8 mouse cellular contexts compared by ENCODE assay signal in the genomic region with DNA sequence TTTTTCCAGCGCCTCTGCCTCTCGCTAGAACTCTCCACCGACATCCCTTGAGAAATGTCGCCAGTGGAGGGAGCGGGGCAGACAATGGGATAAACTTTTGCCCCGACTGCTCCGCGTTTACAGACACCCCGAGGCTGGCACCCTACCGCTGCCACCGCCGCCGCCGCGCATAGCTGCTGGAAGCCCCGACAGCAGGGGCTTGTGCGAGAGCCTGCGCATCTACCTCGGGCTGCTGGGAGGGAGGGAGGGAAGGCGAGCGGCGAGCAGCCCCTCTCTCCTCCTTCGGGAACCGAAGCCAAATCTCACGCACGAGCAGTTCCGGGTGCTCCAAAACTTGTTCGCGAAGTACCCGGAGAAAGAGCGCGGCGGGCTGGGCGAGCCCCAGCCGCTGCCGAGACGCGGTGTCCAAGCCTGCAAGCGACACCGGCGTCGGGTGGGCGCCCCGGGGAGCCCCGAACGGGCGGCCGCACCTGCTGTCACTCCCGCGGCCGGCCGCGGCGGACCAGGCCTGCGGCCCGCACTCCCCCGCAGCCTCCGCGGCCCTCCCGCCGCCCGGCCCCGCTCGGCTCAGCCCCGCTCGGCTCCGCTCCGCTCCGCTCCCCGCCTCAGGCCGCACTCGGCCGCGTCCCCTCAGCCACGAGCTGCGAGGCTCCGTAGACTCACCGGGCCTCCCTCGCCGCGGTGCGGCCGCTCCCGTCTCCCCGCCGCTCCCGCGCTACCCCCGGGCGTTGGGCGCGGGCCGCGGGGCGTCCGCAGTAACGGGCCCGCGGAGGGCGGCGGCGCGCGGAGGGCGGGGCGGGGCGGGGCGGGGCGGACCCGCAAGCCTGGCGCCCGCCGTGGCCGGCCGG. TPM values are rescaled to one million over a fixed set of nuclear protein-coding genes. Genes with fewer than 3 reads are reported as not detected.
DNase-seq lines count a peak whose midpoint lies in the region; ATAC-seq and TF ChIP-seq lines count a peak whose summit lies in the region.

No protein-coding gene starts in this region.

- H3K9ac ChIP-seq in hindbrain, embryonic 12.5 days = peak overlapping the region; percentile 89
- peak overlapping the region; percentile 82 for H3K9ac ChIP-seq in midbrain, embryonic 14.5 days (replicated peaks; ENCODE audit: low read length)

- under 1% methylated on average over 99 of the region's 115 CpGs for WGBS in forebrain, embryonic 10.5 days
- WGBS in hindbrain, embryonic 12.5 days = under 1% methylated on average over 89 of the region's 115 CpGs
- WGBS in midbrain, embryonic 14.5 days = under 1% methylated on average over 108 of the region's 115 CpGs

- DNase-seq in layer of hippocampus, adult 2 months (ENCODE audit: low spot score in 2 of 2) = no peak
- DNase-seq in layer of hippocampus, adult 9-10 months (ENCODE audit: low spot score) = no peak
- peak; percentile 55 for DNase-seq in forebrain, embryonic 10.5 days (ENCODE audit: extremely low spot score, low spot score)
- DNase-seq in liver = peak; percentile 17
- DNase-seq in midbrain, embryonic 14.5 days = peak; percentile 73

- peaks cover 3% of the 10 kb centered on the region; the same call in 1 of the 2 replicates for H3K4me1 ChIP-seq in bone marrow macrophage, adult 2 months (ENCODE audit: control insufficient read depth, insufficient read depth, low read length)
- peaks cover 33% of the 10 kb centered on the region for H3K4me1 ChIP-seq in forebrain, embryonic 10.5 days
- H3K4me1 ChIP-seq in hindbrain, embryonic 12.5 days = peaks cover 19% of the 10 kb centered on the region
- peaks cover 11% of the 10 kb centered on the region; the same call in 1 of the 2 replicates for H3K4me1 ChIP-seq in midbrain, embryonic 14.5 days (ENCODE audit: control insufficient read depth, insufficient read depth, low read length)
- peaks cover 16% of the 10 kb centered on the region for H3K4me1 ChIP-seq in testis, adult 2 months (ENCODE audit: control insufficient read depth, insufficient read depth, low read length)

- peak overlapping the region; percentile 52; the same call in 1 of the 2 replicates for H3K27ac ChIP-seq in layer of hippocampus, adult 2 months
- H3K27ac ChIP-seq in bone marrow macrophage, adult 2 months (ENCODE audit: insufficient read depth, low read depth, low read length) = peak overlapping the region; percentile 10; the same call in 1 of the 2 replicates
- peak overlapping the region; percentile 93 for H3K27ac ChIP-seq in forebrain, embryonic 10.5 days
- peak overlapping the region; percentile 81 for H3K27ac ChIP-seq in hindbrain, embryonic 12.5 days
- H3K27ac ChIP-seq in midbrain, embryonic 14.5 days (replicated peaks; ENCODE audit: low read depth, low read length) = peak overlapping the region; percentile 82
- H3K27ac ChIP-seq in testis, adult 2 months (ENCODE audit: control insufficient read depth, insufficient read depth, low read depth, low read length) = peak overlapping the region; percentile 88

- no peaks in the 10 kb centered on the region for H3K36me3 ChIP-seq in forebrain, embryonic 10.5 days (replicated peaks)
- no peaks in the 10 kb centered on the region for H3K36me3 ChIP-seq in hindbrain, embryonic 12.5 days
- no peaks in the 10 kb centered on the region for H3K36me3 ChIP-seq in midbrain, embryonic 14.5 days (ENCODE audit: control insufficient read depth, insufficient read depth, low read length)
- peaks cover 2% of the 10 kb centered on the region for H3K36me3 ChIP-seq in testis, adult 2 months (ENCODE audit: control insufficient read depth, insufficient read depth, low read length)

- peak; percentile 79 for ATAC-seq in hindbrain, embryonic 12.5 days (ENCODE audit: low FRiP score)
- ATAC-seq in midbrain, embryonic 14.5 days (ENCODE audit: low FRiP score, low TSS enrichment) = peak; percentile 81

- peaks cover 24% of the 10 kb centered on the region for H3K27me3 ChIP-seq in forebrain, embryonic 10.5 days (ENCODE audit: poor library complexity, severe bottlenecking)
- H3K27me3 ChIP-seq in hindbrain, embryonic 12.5 days = 0 out of 2 replicates have a peak, but pooled peaks cover 2% of the 10 kb centered on the region
- H3K27me3 ChIP-seq in midbrain, embryonic 14.5 days (ENCODE audit: control insufficient read depth, insufficient read depth, low read length) = no peaks in the 10 kb centered on the region
- no peaks in the 10 kb centered on the region for H3K27me3 ChIP-seq in testis, adult 2 months (ENCODE audit: control insufficient read depth, insufficient read depth, low read length)

- H3K4me3 ChIP-seq in layer of hippocampus, adult 2 months = peak overlapping the region; percentile 76
- peak overlapping the region; percentile 78 for H3K4me3 ChIP-seq in bone marrow macrophage, adult 2 months (ENCODE audit: insufficient read depth, low read length)
- H3K4me3 ChIP-seq in forebrain, embryonic 10.5 days = peak overlapping the region; percentile 89
- peak overlapping the region; percentile 88 for H3K4me3 ChIP-seq in hindbrain, embryonic 12.5 days
- peak overlapping the region; percentile 81 for H3K4me3 ChIP-seq in midbrain, embryonic 14.5 days (replicated peaks; ENCODE audit: low read depth, low read length)
- H3K4me3 ChIP-seq in testis, adult 2 months (ENCODE audit: control insufficient read depth, low read depth, low read length) = peak overlapping the region; percentile 98

- peak overlapping the region; percentile 55 for H3K4me2 ChIP-seq in hindbrain, embryonic 12.5 days (replicated peaks)
- peak overlapping the region; percentile 85 for H3K4me2 ChIP-seq in midbrain, embryonic 14.5 days (ENCODE audit: low read length)

- no peak for TF ChIP-seq CTCF in layer of hippocampus, adult 2 months (conservative IDR thresholded peaks at IDR 0.05)
- TF ChIP-seq CTCF in bone marrow macrophage, adult 2 months (IDR thresholded peaks at IDR 0.05; ENCODE audit: low read depth, low read length) = no peak
- TF ChIP-seq CTCF in testis, adult 2 months (IDR thresholded peaks at IDR 0.05; ENCODE audit: control insufficient read depth, insufficient read depth, insufficient replicate concordance, low read depth, low read length) = no peak

- H3K9me3 ChIP-seq in forebrain, embryonic 10.5 days = no peaks in the 10 kb centered on the region
- no peaks in the 10 kb centered on the region for H3K9me3 ChIP-seq in hindbrain, embryonic 12.5 days (replicated peaks)
- no peaks in the 10 kb centered on the region for H3K9me3 ChIP-seq in midbrain, embryonic 14.5 days (ENCODE audit: control insufficient read depth, low read length)

- TF ChIP-seq POLR2A in bone marrow macrophage, adult 2 months (IDR thresholded peaks at IDR 0.05; ENCODE audit: borderline replicate concordance, low read depth, low read length) = no peak
- TF ChIP-seq POLR2A in testis, adult 2 months (IDR thresholded peaks at IDR 0.05; ENCODE audit: control insufficient read depth, low read depth, low read length) = peak; percentile 3; the same call in 1 of the 2 replicates

RNA-seq across cellular contexts. Expression of gene Gkap1, which starts 1.9 kb away (rescaled TPM):
- 10 to 100 TPM; 21.6 to 22.0 TPM for total RNA-seq in layer of hippocampus, adult 2 months (2021)
- polyA plus RNA-seq in bone marrow macrophage, adult 2 months (2012; ENCODE audit: insufficient read depth, insufficient read length, missing spikeins) = 28.5 and 31.5 TPM in 2 replicates
- polyA plus RNA-seq in forebrain, embryonic 10.5 days (2016; fragmentation: Nextera tagmentation; extraction: Ambion mirVana) = 25.2 and 29.1 TPM in 2 replicates
- polyA plus RNA-seq in hindbrain, embryonic 12.5 days (2016; fragmentation: Nextera tagmentation; extraction: Ambion mirVana) = 42.7 and 44.0 TPM in 2 replicates
- 25.2 TPM in 2 replicates for polyA plus RNA-seq in midbrain, embryonic 14.5 days (2014; fragmentation: Nextera tagmentation; extraction: Ambion mirVana)
- polyA plus RNA-seq in testis, adult 2 months (2012; rRNA removed) = 195 and 220 TPM in 2 replicates

RNA-seq across cellular contexts. Expression of gene Ubqln1, which starts 58.2 kb away (rescaled TPM):
- total RNA-seq in layer of hippocampus, adult 2 months (2021) = 100 to 1,000 TPM; 139 to 143 TPM
- polyA plus RNA-seq in bone marrow macrophage, adult 2 months (2012; ENCODE audit: insufficient read depth, insufficient read length, missing spikeins) = 56.9 and 59.9 TPM in 2 replicates
- 123 and 133 TPM in 2 replicates for polyA plus RNA-seq in forebrain, embryonic 10.5 days (2016; fragmentation: Nextera tagmentation; extraction: Ambion mirVana)
- polyA plus RNA-seq in hindbrain, embryonic 12.5 days (2016; fragmentation: Nextera tagmentation; extraction: Ambion mirVana) = 161 and 169 TPM in 2 replicates
- polyA plus RNA-seq in midbrain, embryonic 14.5 days (2014; fragmentation: Nextera tagmentation; extraction: Ambion mirVana) = 100 and 112 TPM in 2 replicates
- 95.2 and 117 TPM in 2 replicates for polyA plus RNA-seq in testis, adult 2 months (2012; rRNA removed)

Comparison
In these comparisons a context has a peak if more than half of its experiments do, and no peak if none do; other contexts are left out.
1. DNase-seq: peak in forebrain, embryonic 10.5 days (single experiment), liver (single experiment) and midbrain, embryonic 14.5 days (single experiment); none in layer of hippocampus, adult 2 months (0 of 2) and layer of hippocampus, adult 9-10 months (single experiment).
2. H3K27ac ChIP-seq: peak in every context shown above with its lines; median percentile 93 in forebrain, embryonic 10.5 days; 88 in testis, adult 2 months; 82 in midbrain, embryonic 14.5 days; 81 in hindbrain, embryonic 12.5 days; 52 in layer of hippocampus, adult 2 months; 10 in bone marrow macrophage, adult 2 months.
3. Peak in every context shown above with its lines, with median percentiles within 50 percentile points of each other: H3K4me3 ChIP-seq.